Mouse (Mus musculus): ENCODE measurements around the gene Napa.

DNA sequence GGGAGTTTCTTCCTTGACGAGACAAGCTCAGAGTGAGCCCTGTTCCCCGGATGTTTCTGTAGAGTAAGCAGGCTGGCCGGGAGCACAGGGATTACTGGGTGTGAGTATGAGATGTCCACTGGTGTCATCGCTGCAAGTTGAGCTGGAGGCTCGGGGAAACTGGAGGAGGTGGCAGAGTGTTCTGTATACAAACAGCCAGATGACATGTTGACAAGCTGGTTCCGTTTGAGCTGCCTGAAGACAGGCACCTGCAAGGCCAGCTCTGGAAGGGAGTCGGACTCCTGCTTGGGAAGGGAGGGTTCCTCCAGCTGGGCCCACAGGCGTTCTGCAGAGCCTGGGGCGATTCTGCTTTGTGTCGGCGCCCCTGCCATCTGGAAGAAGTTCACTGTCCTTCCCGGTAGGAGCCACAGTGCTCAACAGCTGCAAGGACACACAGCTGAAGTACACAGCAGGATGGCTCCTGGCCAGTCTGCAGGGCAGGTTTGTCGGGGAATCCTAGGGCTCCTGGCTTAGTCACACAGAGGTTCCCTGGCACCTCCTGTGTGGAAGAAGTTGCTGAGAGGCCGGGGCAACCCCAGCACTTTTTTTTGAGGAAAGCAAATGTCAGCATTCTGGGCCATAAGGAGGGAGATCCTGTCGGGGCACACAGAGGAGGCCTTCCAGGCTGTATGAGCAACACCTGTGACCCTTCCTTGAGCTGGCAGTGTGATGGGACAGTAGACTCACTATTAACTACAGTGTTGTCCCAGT, 3.6 kb downstream of the Napa start:
- no peak for TF ChIP-seq GATA1 (IDR thresholded peaks at IDR 0.05; ENCODE audit: borderline replicate concordance, low read length)
- no peak for TF ChIP-seq FLI1 (IDR thresholded peaks at IDR 0.05; ENCODE audit: low read length)

Data from megakaryocyte, embryonic 14.5 days (primary cell).